Mouse (Mus musculus): ENCODE results near the gene Prkch. TPM values are rescaled to one million over a fixed set of nuclear protein-coding genes. Genes with fewer than 3 reads are reported as not detected.

Gene Prkch
- polyA plus RNA-seq (2017; shearing (Covaris generic)) = 406 TPM

GRCm38 (mm10) chr12:73584610-73585240, at the start of gene Prkch:
Prkch (plus strand) TSS chr12:73584796.

GRCm38 (mm10) chr12:73546086-73546711, 38.4 kb upstream of the Prkch start, which contains the start of gene Tmem30b:
Tmem30b (minus strand) TSS chr12:73546392.

Other genes starting within 250 kb of the Prkch start
- gene Tmem30b, start 38.4 kb upstream of the Prkch start, polyA plus RNA-seq (2017; shearing (Covaris generic)) = 0.38 TPM

All from inflammation-experienced regulatory T-cells, adult 16 weeks (primary cell).